Mouse (Mus musculus): ENCODE data around the gene Vtcn1. TPM values are rescaled to one million over a fixed set of nuclear protein-coding genes. Genes with fewer than 3 reads are reported as not detected.

Vtcn1 gene
- polyA plus RNA-seq, 1 experiment from 2014 or later: 0.81 TPM

- Histone ChIP-seq H3K4me2 (replicated peaks; ENCODE audit: low read depth, low read length) (no peak overlapping the region), H3K4me3 (ENCODE audit: low read depth, low read length) (no peak overlapping the region), H3K27me3 (replicated peaks; ENCODE audit: insufficient read depth, low read length) (no peaks in the 10 kb centered on the region), H3K27ac (ENCODE audit: low read length) (no peak overlapping the region), H3K9ac (replicated peaks; ENCODE audit: low read depth) (no peak overlapping the region), H3K9me3 (ENCODE audit: low read length) (no peaks in the 10 kb centered on the region), H3K36me3 (ENCODE audit: insufficient read depth, low read length) (no peaks in the 10 kb centered on the region), H3K4me1 (ENCODE audit: insufficient read depth, low read depth, low read length) (no peaks in the 10 kb centered on the region)
- 65% methylated on average over 4 of the region's 4 CpGs for WGBS
- no peak for DNase-seq (ENCODE audit: low spot score)
- TF ChIP-seq EP300 (IDR thresholded peaks at IDR 0.05) (no peak), CTCF (IDR thresholded peaks at IDR 0.05) (no peak)
- ATAC-seq: no peak
These were observed 28.7 kb upstream of the Vtcn1 start for GRCm38 (mm10) chr3:100796571-100796970.

- DNase-seq (ENCODE audit: low spot score) (no peak), ATAC-seq (no peak)
- no peak for TF ChIP-seq EP300 (IDR thresholded peaks at IDR 0.05)
- TF ChIP-seq CTCF (IDR thresholded peaks at IDR 0.05): no peak
- Histone ChIP-seq H3K4me3 (ENCODE audit: low read depth, low read length) (no peak overlapping the region), H3K9me3 (ENCODE audit: low read length) (no peaks in the 10 kb centered on the region), H3K9ac (replicated peaks; ENCODE audit: low read depth) (no peak overlapping the region), H3K4me2 (replicated peaks; ENCODE audit: low read depth, low read length) (no peak overlapping the region), H3K27ac (ENCODE audit: low read length) (no peak overlapping the region), H3K27me3 (replicated peaks; ENCODE audit: insufficient read depth, low read length) (no peaks in the 10 kb centered on the region), H3K4me1 (ENCODE audit: insufficient read depth, low read depth, low read length) (no peaks in the 10 kb centered on the region), H3K36me3 (ENCODE audit: insufficient read depth, low read length) (no peaks in the 10 kb centered on the region)
- WGBS: 79% methylated on average over 6 of the region's 6 CpGs
These were observed 27.8 kb upstream of the Vtcn1 start for GRCm38 (mm10) chr3:100797166-100798145.

- DNase-seq (ENCODE audit: low spot score) (peak; percentile 42), ATAC-seq (peak; percentile 28)
- no peaks in the 10 kb centered on the region for H3K4me1 ChIP-seq (ENCODE audit: insufficient read depth, low read depth, low read length)
- no peak for TF ChIP-seq EP300 (IDR thresholded peaks at IDR 0.05)
- no peak for TF ChIP-seq CTCF (IDR thresholded peaks at IDR 0.05)
- no peaks in the 10 kb centered on the region for H3K36me3 ChIP-seq (ENCODE audit: insufficient read depth, low read length)
- H3K4me2 ChIP-seq (replicated peaks; ENCODE audit: low read depth, low read length): no peak overlapping the region
- H3K27me3 ChIP-seq (replicated peaks; ENCODE audit: insufficient read depth, low read length): no peaks in the 10 kb centered on the region
- WGBS: 77% methylated on average over 3 of the region's 3 CpGs
- no peak overlapping the region for H3K9ac ChIP-seq (replicated peaks; ENCODE audit: low read depth)
- no peak overlapping the region for H3K27ac ChIP-seq (ENCODE audit: low read length)
- no peak overlapping the region for H3K4me3 ChIP-seq (ENCODE audit: low read depth, low read length)
- no peaks in the 10 kb centered on the region for H3K9me3 ChIP-seq (ENCODE audit: low read length)
These were observed 26.3 kb upstream of the Vtcn1 start for GRCm38 (mm10) chr3:100798872-100799422.

- no peaks in the 10 kb centered on the region for H3K4me1 ChIP-seq (ENCODE audit: insufficient read depth, low read depth, low read length)
- ATAC-seq (no peak), DNase-seq (ENCODE audit: low spot score) (no peak)
- no peaks in the 10 kb centered on the region for H3K27me3 ChIP-seq (replicated peaks; ENCODE audit: insufficient read depth, low read length)
- no peaks in the 10 kb centered on the region for H3K9me3 ChIP-seq (ENCODE audit: low read length)
- TF ChIP-seq EP300 (IDR thresholded peaks at IDR 0.05): no peak
- no peak overlapping the region for H3K4me3 ChIP-seq (ENCODE audit: low read depth, low read length)
- H3K9ac ChIP-seq (replicated peaks; ENCODE audit: low read depth): no peak overlapping the region
- no peak overlapping the region for H3K27ac ChIP-seq (ENCODE audit: low read length)
- no peaks in the 10 kb centered on the region for H3K36me3 ChIP-seq (ENCODE audit: insufficient read depth, low read length)
- H3K4me2 ChIP-seq (replicated peaks; ENCODE audit: low read depth, low read length): peak overlapping the region; percentile 19; the same call in 1 of the 2 replicates
- WGBS: 38% methylated on average over 1 of the region's 1 CpGs
These were observed 20.3 kb upstream of the Vtcn1 start for GRCm38 (mm10) chr3:100804975-100805374.

GRCm38 (mm10) chr3:100805925-100806324 is 19.3 kb upstream of the Vtcn1 start:
- DNase-seq (ENCODE audit: low spot score) (peak; percentile 26), ATAC-seq (peak; percentile 63)
- no peaks in the 10 kb centered on the region for H3K27me3 ChIP-seq (replicated peaks; ENCODE audit: insufficient read depth, low read length)
- TF ChIP-seq EP300 (IDR thresholded peaks at IDR 0.05): no peak
- TF ChIP-seq CTCF (IDR thresholded peaks at IDR 0.05): no peak
- no peak overlapping the region for H3K9ac ChIP-seq (replicated peaks; ENCODE audit: low read depth)
- no peak overlapping the region for H3K4me2 ChIP-seq (replicated peaks; ENCODE audit: low read depth, low read length)
- 31% methylated on average over 6 of the region's 6 CpGs for WGBS
- H3K4me3 ChIP-seq (ENCODE audit: low read depth, low read length): no peak overlapping the region
- no peak overlapping the region for H3K27ac ChIP-seq (ENCODE audit: low read length)
- no peaks in the 10 kb centered on the region for H3K36me3 ChIP-seq (ENCODE audit: insufficient read depth, low read length)
- H3K4me1 ChIP-seq (ENCODE audit: insufficient read depth, low read depth, low read length): no peaks in the 10 kb centered on the region
- H3K9me3 ChIP-seq (ENCODE audit: low read length): no peaks in the 10 kb centered on the region

GRCm38 (mm10) chr3:100810461-100810860 is 14.8 kb upstream of the Vtcn1 start:
- ATAC-seq: no peak
- no peak overlapping the region for H3K27ac ChIP-seq (ENCODE audit: low read length)

More at GRCm38 (mm10) chr3:100810461-100810860, 14.8 kb upstream of the Vtcn1 start:
- no peak for DNase-seq (ENCODE audit: low spot score)
- TF ChIP-seq EP300 (IDR thresholded peaks at IDR 0.05) (no peak), CTCF (IDR thresholded peaks at IDR 0.05) (no peak)
- Histone ChIP-seq H3K9ac (replicated peaks; ENCODE audit: low read depth) (no peak overlapping the region), H3K36me3 (ENCODE audit: insufficient read depth, low read length) (no peaks in the 10 kb centered on the region), H3K27me3 (replicated peaks; ENCODE audit: insufficient read depth, low read length) (no peaks in the 10 kb centered on the region), H3K4me1 (ENCODE audit: insufficient read depth, low read depth, low read length) (no peaks in the 10 kb centered on the region), H3K4me3 (ENCODE audit: low read depth, low read length) (no peak overlapping the region), H3K9me3 (ENCODE audit: low read length) (no peaks in the 10 kb centered on the region), H3K4me2 (replicated peaks; ENCODE audit: low read depth, low read length) (no peak overlapping the region)
- 72% methylated on average over 2 of the region's 2 CpGs for WGBS
